Mouse (Mus musculus): ENCODE measurements around the gene Ppm1n. TPM values are rescaled to one million over a fixed set of nuclear protein-coding genes. Genes with fewer than 3 reads are reported as not detected.

The Ppm1n gene
- polyA plus RNA-seq, 1 experiment from 2014 or later, result 0.34 TPM

DNA sequence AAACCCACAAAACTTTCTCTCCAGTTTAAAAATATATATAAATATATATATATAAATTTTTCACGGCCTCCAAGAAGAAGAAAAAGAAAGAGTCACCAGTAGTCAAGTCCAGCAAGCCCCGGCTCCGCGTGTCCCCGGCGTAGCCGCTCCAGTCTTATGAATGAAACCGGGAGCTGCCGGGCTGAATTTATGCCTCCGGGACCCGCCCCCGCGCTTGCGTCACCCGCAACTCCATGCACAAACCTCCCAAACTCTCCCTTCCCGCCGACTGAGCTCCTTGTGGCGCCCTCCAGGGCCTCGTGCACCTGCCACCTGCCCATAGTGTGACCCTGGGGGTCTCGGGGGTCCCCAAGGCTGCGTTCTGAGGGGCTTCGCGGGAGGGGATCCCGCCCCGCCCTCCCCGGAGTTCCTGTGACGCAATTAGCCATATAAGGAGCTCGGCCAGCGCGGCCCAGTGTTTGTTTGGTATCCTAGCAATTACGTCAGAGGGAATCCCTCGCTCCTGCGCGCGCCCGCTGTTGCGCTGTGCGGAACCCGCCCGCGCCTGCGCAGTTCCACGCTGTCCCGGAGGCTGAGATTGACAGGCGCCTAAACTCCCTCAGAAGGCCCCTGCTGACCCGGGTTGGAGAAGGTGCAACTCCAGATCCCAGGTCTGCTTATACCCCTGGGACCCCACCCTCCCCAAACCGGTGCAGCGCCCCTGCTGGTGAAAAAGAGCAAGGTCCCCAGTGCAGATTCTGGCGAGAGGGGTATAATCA lies 30.2 kb upstream of the Ppm1n start, which contains the start of gene Fosb:
Gene Fosb, minus strand, starts transcription at position 168 of the 758 bp plus-strand sequence.
- Histone ChIP-seq H3K36me3 (ENCODE audit: control insufficient read depth, insufficient read depth, low read length) (no peaks in the 10 kb centered on the region), H3K4me2 (peak within 1 kb of the TSS; percentile 98), H3K9ac (ENCODE audit: low read depth, low read length) (peak within 1 kb of the TSS; percentile 69), H3K4me1 (ENCODE audit: control insufficient read depth, insufficient read depth, low read length) (peaks cover 12% of the 10 kb centered on the region), H3K4me3 (ENCODE audit: low read depth, low read length) (peak within 1 kb of the TSS; percentile 71), H3K9me3 (replicated peaks; ENCODE audit: control insufficient read depth, low read length) (no peaks in the 10 kb centered on the region), H3K27ac (ENCODE audit: low read depth, low read length) (peak within 1 kb of the TSS; percentile 42), H3K27me3 (ENCODE audit: control insufficient read depth, insufficient read depth, low read length) (peaks cover 22% of the 10 kb centered on the region)
- under 1% methylated on average over 49 of the region's 49 CpGs for WGBS (ENCODE audit: insufficient replicate concordance)
- ATAC-seq (replicated peaks; ENCODE audit: insufficient number of reproducible peaks, low FRiP score, low TSS enrichment), result peak; percentile 82

DNA sequence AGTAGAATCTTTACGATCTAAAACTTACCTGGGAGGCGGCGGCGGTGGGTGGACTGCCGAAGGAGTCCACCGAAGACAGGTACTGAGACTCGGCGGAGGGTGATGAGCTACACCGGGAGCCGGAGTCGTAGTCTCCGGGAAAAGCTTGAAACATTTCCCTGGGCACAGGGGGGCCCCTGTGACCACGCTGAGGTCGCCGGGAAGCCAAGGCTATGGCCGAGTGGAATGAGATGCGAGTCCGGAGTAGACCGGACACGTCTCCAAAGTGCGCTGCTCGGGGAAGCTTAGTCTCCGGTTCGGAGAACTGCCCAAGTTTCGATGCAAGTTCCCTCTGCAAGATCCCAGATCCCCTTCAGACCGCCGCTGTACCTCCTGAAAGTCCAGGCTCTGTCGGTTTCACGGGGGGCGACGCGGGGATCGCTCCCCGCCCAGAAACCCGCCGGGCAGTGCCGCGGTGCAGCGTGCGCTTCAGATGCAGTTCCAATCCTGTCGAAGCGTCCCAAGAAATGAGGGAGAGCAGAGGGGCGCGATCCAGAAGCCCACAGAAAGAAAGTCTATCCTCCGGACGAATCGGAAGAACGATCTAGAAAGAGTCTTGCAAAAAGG lies 29.5 kb upstream of the Ppm1n start:
- Histone ChIP-seq H3K9ac (ENCODE audit: low read depth, low read length) (peak overlapping the region; percentile 66), H3K4me1 (ENCODE audit: control insufficient read depth, insufficient read depth, low read length) (peaks cover 19% of the 10 kb centered on the region), H3K36me3 (ENCODE audit: control insufficient read depth, insufficient read depth, low read length) (no peaks in the 10 kb centered on the region), H3K4me2 (peak overlapping the region; percentile 98), H3K27ac (ENCODE audit: low read depth, low read length) (peak overlapping the region; percentile 7; the same call in 1 of the 2 replicates), H3K27me3 (ENCODE audit: control insufficient read depth, insufficient read depth, low read length) (peaks cover 29% of the 10 kb centered on the region), H3K9me3 (replicated peaks; ENCODE audit: control insufficient read depth, low read length) (no peaks in the 10 kb centered on the region), H3K4me3 (ENCODE audit: low read depth, low read length) (peak overlapping the region; percentile 71)
- WGBS (ENCODE audit: insufficient replicate concordance), result under 1% methylated on average over 48 of the region's 48 CpGs
- no peak for ATAC-seq (replicated peaks; ENCODE audit: insufficient number of reproducible peaks, low FRiP score, low TSS enrichment)

DNA sequence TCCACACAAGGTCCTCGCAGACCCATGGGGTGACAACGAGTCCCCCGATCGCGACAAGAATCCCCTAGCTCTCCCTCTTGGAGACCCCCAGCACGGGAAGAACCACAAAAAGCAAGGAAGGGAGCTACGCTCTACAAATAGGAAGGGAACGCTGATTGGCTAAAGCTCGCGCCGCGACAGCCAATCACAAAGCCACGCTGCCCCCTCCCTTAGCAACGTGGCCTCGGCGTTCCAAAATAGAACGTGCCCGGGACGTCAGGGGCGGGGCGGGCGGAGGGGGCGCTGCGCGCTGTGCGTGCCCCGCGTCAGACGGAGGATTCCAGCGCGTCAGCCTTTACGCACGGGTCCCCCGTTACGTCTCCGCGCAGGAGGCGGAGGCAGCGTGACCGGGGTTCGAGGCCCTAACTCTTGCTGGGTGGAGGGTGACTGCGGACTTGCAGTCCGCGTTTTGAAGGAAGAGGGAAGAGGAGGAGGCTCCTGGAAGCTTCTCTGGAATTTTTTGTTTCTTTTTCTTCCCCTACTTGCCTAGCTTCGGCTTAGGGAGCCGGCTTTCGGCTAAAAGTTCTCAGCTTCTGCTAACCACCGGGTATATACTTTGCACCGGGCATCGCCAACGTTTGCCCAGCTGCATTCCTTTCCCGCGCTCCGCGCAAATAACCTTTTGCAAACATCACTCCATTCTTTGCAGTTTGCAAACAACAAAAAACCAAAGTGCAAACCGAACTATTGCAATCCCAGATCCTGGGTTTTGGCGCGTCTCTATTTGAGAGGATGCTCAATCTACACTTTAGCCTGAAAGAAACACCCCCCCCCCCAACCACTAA lies 28.8 kb upstream of the Ppm1n start:
- Histone ChIP-seq H3K4me2 (peak overlapping the region; percentile 98), H3K36me3 (ENCODE audit: control insufficient read depth, insufficient read depth, low read length) (no peaks in the 10 kb centered on the region), H3K27ac (ENCODE audit: low read depth, low read length) (peak overlapping the region; percentile 60), H3K4me1 (ENCODE audit: control insufficient read depth, insufficient read depth, low read length) (peaks cover 26% of the 10 kb centered on the region), H3K9me3 (replicated peaks; ENCODE audit: control insufficient read depth, low read length) (no peaks in the 10 kb centered on the region), H3K4me3 (ENCODE audit: low read depth, low read length) (peak overlapping the region; percentile 71), H3K9ac (ENCODE audit: low read depth, low read length) (peak overlapping the region; percentile 66), H3K27me3 (ENCODE audit: control insufficient read depth, insufficient read depth, low read length) (peaks cover 34% of the 10 kb centered on the region)
- WGBS (ENCODE audit: insufficient replicate concordance), result under 1% methylated on average over 58 of the region's 58 CpGs
- peak; percentile 85 for ATAC-seq (replicated peaks; ENCODE audit: insufficient number of reproducible peaks, low FRiP score, low TSS enrichment)

DNA sequence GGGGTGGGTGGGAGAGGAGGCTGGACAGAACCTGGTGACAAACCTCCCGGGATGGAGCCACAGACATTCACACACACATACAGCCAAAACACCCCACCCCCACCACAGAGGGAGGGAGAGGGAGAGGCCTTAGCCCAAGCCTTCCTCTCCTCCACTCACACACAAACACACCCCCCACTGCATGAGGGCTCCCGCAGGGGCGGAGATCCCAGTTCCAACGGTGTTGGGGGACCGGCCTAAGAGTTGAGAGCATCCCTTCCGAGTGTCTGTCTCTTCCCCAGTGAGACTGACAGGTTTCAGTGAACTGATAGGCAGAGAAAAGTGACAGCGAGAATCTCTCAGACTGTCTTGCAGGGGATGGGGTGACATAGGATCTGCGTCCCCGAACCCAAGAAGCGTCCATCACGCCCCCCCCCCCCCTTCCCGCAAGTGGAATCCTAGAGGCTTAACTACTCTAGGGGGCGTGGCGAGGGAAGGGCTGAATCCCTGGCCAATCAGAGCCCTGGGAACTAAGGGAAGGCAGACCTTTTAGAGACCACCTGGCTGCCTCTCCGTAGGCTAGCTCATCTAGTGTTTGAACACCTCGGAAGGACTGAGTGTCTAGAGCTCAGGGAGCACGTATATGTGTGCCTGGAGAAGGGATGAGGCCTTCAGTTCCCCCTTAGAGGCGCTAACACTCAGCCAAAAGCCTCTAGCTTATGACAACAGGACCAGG lies 28.0 kb upstream of the Ppm1n start:
- H3K9ac ChIP-seq (ENCODE audit: low read depth, low read length), result peak overlapping the region; percentile 66

DNA sequence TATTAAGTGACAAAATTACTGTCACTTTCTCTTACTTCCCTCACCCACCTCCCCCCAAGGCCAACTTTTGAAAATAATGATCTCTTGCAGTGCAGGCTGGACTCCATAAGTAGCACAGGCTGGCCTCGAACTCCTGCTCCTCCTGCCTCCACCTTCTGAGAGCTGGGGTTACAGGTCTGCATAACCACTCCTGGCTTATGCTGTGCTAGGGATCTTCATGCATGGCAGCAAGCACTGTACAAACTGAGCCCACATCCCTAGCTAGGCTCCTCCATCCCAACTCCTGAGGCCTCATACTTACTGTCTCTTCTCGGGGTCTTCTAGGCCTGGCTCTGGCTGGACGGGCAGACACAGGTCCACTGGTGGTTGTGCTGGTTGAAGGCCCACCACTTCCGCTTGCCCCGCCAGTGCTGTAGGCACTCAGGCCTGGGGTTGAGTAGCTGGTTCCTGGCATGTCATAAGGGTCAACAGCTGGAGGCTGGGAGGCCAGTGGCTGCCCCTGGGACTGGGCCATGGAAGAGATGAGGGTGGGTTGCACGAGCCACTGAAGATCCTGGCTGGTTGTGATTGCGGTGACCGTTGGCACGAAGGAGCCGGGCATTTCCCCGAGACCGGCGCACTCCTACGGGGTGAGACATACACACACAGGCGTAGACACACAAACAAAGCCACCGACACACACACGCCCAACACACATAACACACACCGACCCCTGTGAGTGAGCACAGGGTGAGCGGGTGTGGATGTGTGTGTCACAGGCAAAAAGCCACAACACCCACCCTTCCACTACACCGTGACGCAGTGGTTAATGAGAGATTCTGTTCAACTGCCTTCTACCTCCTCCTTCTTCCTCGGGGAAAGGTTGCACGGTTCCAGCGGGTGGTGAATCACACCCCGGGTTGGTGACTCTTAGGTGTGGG lies 27.2 kb upstream of the Ppm1n start:
- no peak overlapping the region for H3K4me3 ChIP-seq (ENCODE audit: low read depth, low read length)
- WGBS (ENCODE audit: insufficient replicate concordance), result 65% methylated on average over 25 of the region's 25 CpGs
- peak overlapping the region; percentile 98 for H3K4me2 ChIP-seq
- H3K9ac ChIP-seq (ENCODE audit: low read depth, low read length), result no peak overlapping the region
- no peak for ATAC-seq (replicated peaks; ENCODE audit: insufficient number of reproducible peaks, low FRiP score, low TSS enrichment)
- no peaks in the 10 kb centered on the region for H3K36me3 ChIP-seq (ENCODE audit: control insufficient read depth, insufficient read depth, low read length)
- H3K27ac ChIP-seq (ENCODE audit: low read depth, low read length), result no peak overlapping the region
- H3K4me1 ChIP-seq (ENCODE audit: control insufficient read depth, insufficient read depth, low read length), result peaks cover 28% of the 10 kb centered on the region
- H3K27me3 ChIP-seq (ENCODE audit: control insufficient read depth, insufficient read depth, low read length), result peaks cover 49% of the 10 kb centered on the region
- no peaks in the 10 kb centered on the region for H3K9me3 ChIP-seq (replicated peaks; ENCODE audit: control insufficient read depth, low read length)

More for the DNA sequence above, 28.0 kb upstream of the Ppm1n start:
- peak; percentile 55 for ATAC-seq (replicated peaks; ENCODE audit: insufficient number of reproducible peaks, low FRiP score, low TSS enrichment)
- H3K4me1 ChIP-seq (ENCODE audit: control insufficient read depth, insufficient read depth, low read length), result peaks cover 28% of the 10 kb centered on the region
- no peaks in the 10 kb centered on the region for H3K36me3 ChIP-seq (ENCODE audit: control insufficient read depth, insufficient read depth, low read length)
- peak overlapping the region; percentile 71 for H3K4me3 ChIP-seq (ENCODE audit: low read depth, low read length)
- 2% methylated on average over 18 of the region's 18 CpGs for WGBS (ENCODE audit: insufficient replicate concordance)
- peaks cover 42% of the 10 kb centered on the region for H3K27me3 ChIP-seq (ENCODE audit: control insufficient read depth, insufficient read depth, low read length)
- no peaks in the 10 kb centered on the region for H3K9me3 ChIP-seq (replicated peaks; ENCODE audit: control insufficient read depth, low read length)
- H3K27ac ChIP-seq (ENCODE audit: low read depth, low read length), result peak overlapping the region; percentile 60
- H3K4me2 ChIP-seq, result peak overlapping the region; percentile 98

DNA sequence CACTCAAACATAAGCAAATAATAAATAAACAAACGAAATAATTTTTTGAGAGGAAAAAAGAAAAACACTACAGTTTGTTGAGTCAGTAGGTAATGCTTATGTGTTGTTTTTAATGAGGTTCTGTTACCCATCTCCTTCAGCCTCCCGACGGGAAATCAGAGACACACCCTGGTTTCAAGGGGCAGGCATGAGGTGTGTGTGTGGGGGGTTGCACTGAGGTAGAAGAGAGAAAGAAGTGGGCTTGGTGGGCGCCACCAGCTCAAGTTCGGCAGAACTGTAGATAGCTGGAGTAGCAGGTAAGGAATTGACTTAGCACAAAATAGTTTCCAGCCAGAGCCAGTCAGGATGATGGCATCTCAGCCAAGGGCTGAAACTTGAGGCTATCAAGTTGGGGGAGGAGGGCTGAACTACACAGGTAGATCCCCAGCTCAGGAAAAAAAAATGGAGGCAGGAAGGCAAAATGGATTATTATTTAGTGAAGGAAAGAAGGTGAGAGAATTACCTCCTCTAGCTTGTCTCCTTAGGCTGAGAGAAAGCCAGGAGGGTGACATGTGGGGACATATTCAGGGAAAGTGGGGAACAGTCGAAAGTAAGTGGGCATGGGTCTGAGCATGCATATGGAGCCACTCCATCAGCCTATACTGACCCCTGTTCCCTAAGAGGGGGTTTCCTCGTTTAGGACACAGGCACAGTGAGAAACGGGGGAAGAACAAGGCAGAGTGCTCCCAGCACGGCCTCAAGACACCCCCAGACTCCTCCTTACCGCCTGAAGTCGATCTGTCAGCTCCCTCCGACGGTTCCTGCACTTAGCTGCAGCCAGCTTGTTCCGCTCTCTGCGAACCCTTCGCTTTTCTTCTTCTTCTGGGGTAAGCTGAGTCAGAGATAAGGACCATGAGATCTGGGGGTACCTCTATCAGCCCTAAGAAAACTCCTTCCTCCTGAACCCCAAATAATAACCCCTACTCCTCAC lies 26.2 kb upstream of the Ppm1n start:
- no peak overlapping the region for H3K4me3 ChIP-seq (ENCODE audit: low read depth, low read length)
- H3K4me1 ChIP-seq (ENCODE audit: control insufficient read depth, insufficient read depth, low read length), result peaks cover 36% of the 10 kb centered on the region
- ATAC-seq (replicated peaks; ENCODE audit: insufficient number of reproducible peaks, low FRiP score, low TSS enrichment), result no peak
- 45% methylated on average over 16 of the region's 16 CpGs for WGBS (ENCODE audit: insufficient replicate concordance)
- H3K27me3 ChIP-seq (ENCODE audit: control insufficient read depth, insufficient read depth, low read length), result peaks cover 54% of the 10 kb centered on the region
- H3K9me3 ChIP-seq (replicated peaks; ENCODE audit: control insufficient read depth, low read length), result no peaks in the 10 kb centered on the region
- no peak overlapping the region for H3K4me2 ChIP-seq
- no peak overlapping the region for H3K27ac ChIP-seq (ENCODE audit: low read depth, low read length)
- no peaks in the 10 kb centered on the region for H3K36me3 ChIP-seq (ENCODE audit: control insufficient read depth, insufficient read depth, low read length)
- H3K9ac ChIP-seq (ENCODE audit: low read depth, low read length), result no peak overlapping the region

DNA sequence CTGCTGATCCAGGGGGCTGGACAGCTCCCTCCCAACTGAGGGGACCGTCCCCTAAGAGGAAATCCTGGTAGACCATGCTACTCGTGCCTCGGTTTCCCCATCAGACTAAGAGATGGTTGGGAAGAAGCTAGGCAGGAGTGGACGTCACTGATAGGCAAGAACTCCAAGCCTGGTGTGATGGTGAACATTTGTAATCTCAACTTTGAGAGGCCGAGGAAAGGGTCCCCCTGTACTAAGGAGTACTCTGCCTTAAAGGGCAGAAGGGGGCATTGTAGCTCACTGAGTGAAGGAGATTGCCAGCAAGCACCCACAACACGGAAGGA lies 25.5 kb upstream of the Ppm1n start:
- H3K9ac ChIP-seq (ENCODE audit: low read depth, low read length), result no peak overlapping the region
- 8% methylated on average over 6 of the region's 6 CpGs for WGBS (ENCODE audit: insufficient replicate concordance)
- no peak overlapping the region for H3K4me3 ChIP-seq (ENCODE audit: low read depth, low read length)
- H3K27me3 ChIP-seq (ENCODE audit: control insufficient read depth, insufficient read depth, low read length), result peaks cover 54% of the 10 kb centered on the region
- no peak overlapping the region for H3K27ac ChIP-seq (ENCODE audit: low read depth, low read length)
- H3K9me3 ChIP-seq (replicated peaks; ENCODE audit: control insufficient read depth, low read length), result no peaks in the 10 kb centered on the region
- H3K4me2 ChIP-seq, result peak overlapping the region; percentile 67
- ATAC-seq (replicated peaks; ENCODE audit: insufficient number of reproducible peaks, low FRiP score, low TSS enrichment), result no peak
- no peaks in the 10 kb centered on the region for H3K36me3 ChIP-seq (ENCODE audit: control insufficient read depth, insufficient read depth, low read length)
- H3K4me1 ChIP-seq (ENCODE audit: control insufficient read depth, insufficient read depth, low read length), result peaks cover 34% of the 10 kb centered on the region

Measured in heart, embryonic 11.5 days (tissue).